Mouse (Mus musculus) lung, postnatal 0 days (tissue): ENCODE results near the gene Ppp2r3c.
"Not testable (repeated sequence)": the region's sequence is repeated elsewhere in the genome, so short reads cannot be mapped to it uniquely, and the experiment has no call there.

Source experiments
- CTCF ChIP-seq: IDR thresholded peaks from 2 replicates; pipeline ENCODE4 v1.5.1; 2016; ENCODE audit warnings: antibody characterized with exemption, mild to moderate bottlenecking
- EP300 ChIP-seq: IDR thresholded peaks from 2 replicates; pipeline ENCODE4 v1.6.1; 2016; ENCODE audit warnings: antibody characterized with exemption, mild to moderate bottlenecking, control low read depth

- not testable (repeated sequence) for TF ChIP-seq EP300, CTCF
These were observed 72.9 kb downstream of the Ppp2r3c start, which contains the start of gene Srp54c for GRCm38 (mm10) chr12:55229626-55230519.
